Mouse (Mus musculus) heart, postnatal 36 days (tissue): Measurements from ENCODE around the gene Josd1. TPM values are rescaled to one million over a fixed set of nuclear protein-coding genes. Genes with fewer than 3 reads are reported as not detected.

Experiments
- DNase-seq, 2 experiments: peaks; one replicate each; pipeline ENCODE4 v3.0.0; 2021 to 2022
- intact Hi-C: fragments of 180-260 bp; cut with DNase I; formaldehyde crosslinking; loops from one replicate; pipeline ENCODE4 v1.15.1; 2025
- total RNA-seq, 2 experiments: library from RNA; stranded (reverse); gene quantifications; 2 replicates each; pipeline ENCODE4 v1.2.3; 2021

The Josd1 gene
- total RNA-seq, 2 experiments from 2014 or later = 24.2 to 25.0 TPM

- intact Hi-C loops = no loop called here
- no peak for DNase-seq
These were observed 18.5 kb downstream of the Josd1 start for GRCm38 (mm10) chr15:79669195-79669594.

GRCm38 (mm10) chr15:79664666-79665065 is 23.1 kb downstream of the Josd1 start:
- intact Hi-C loops = loop anchor here (5.0 kb wide), 1 partner anchor 442 kb away; no protein-coding TSS in a partner anchor
- no peak for DNase-seq

GRCm38 (mm10) chr15:79661852-79662251 is 25.9 kb downstream of the Josd1 start:
- peak in 1 of 2 experiments; percentile 28 for DNase-seq
- intact Hi-C loops = loop anchor here (5.0 kb wide), 1 partner anchor 440 kb away; no protein-coding TSS in a partner anchor

- peak; percentile 96 to 98 for DNase-seq
- intact Hi-C loops = loop anchor here (2.0 to 10.0 kb wide), 3 partner anchors 28 to 106 kb away; partner anchors contain the start of gene Josd1
These were observed 29.0 kb downstream of the Josd1 start, which contains the start of the genes Fam227a and Cby1 for GRCm38 (mm10) chr15:79658531-79659375. Gene Fam227a, minus strand, starts transcription at chr15:79658956. Gene Cby1, plus strand, starts transcription at chr15:79659199.

- peak; percentile 83 to 90 for DNase-seq
- intact Hi-C loops = loop anchor here (2.0 to 10.0 kb wide), 3 partner anchors 29 to 106 kb away; partner anchors contain the start of gene Josd1
These were observed 29.7 kb downstream of the Josd1 start for GRCm38 (mm10) chr15:79657837-79658530.

- DNase-seq = no peak
- intact Hi-C loops = loop anchor here (5.0 to 10.0 kb wide), 2 partner anchors 68 to 104 kb away; no protein-coding TSS in a partner anchor
These were observed 31.3 kb downstream of the Josd1 start for GRCm38 (mm10) chr15:79656451-79656850.

GRCm38 (mm10) chr15:79651481-79651880 is 36.2 kb downstream of the Josd1 start:
- intact Hi-C loops = loop anchor here (10.0 kb wide), 1 partner anchor 73 kb away; no protein-coding TSS in a partner anchor
- DNase-seq = no peak

GRCm38 (mm10) chr15:79650569-79650968 is 37.1 kb downstream of the Josd1 start:
- DNase-seq = peak in 1 of 2 experiments; percentile 38
- intact Hi-C loops = loop anchor here (10.0 kb wide), 1 partner anchor 74 kb away; no protein-coding TSS in a partner anchor

GRCm38 (mm10) chr15:79648130-79648529 is 39.6 kb downstream of the Josd1 start:
- DNase-seq = no peak

GRCm38 (mm10) chr15:79645483-79645882 is 42.2 kb downstream of the Josd1 start:
- no peak for DNase-seq
- intact Hi-C loops = no loop called here

More at GRCm38 (mm10) chr15:79648130-79648529, 39.6 kb downstream of the Josd1 start:
- intact Hi-C loops = no loop called here

- intact Hi-C loops = no loop called here
- no peak for DNase-seq
These were observed 46.4 kb downstream of the Josd1 start for GRCm38 (mm10) chr15:79641135-79641817.

GRCm38 (mm10) chr15:79630471-79630870 is 57.2 kb downstream of the Josd1 start:
- no peak for DNase-seq
- intact Hi-C loops = no loop called here

Other genes with a start within 250 kb of the Josd1 start
- gene Csnk1e, start 232.4 kb downstream of the Josd1 start, total RNA-seq = 10 to 100 TPM; 55.8 to 60.5 TPM
- gene Kcnj4, start 182.7 kb downstream of the Josd1 start, total RNA-seq = under 1 TPM in 1 of 2 experiments, not detected in 1; 0.11 TPM
- gene Kdelr3, start 171.5 kb downstream of the Josd1 start, total RNA-seq = 1 to 10 TPM; 6.5 to 7.2 TPM
- 10 to 100 TPM; 84.7 to 86.5 TPM for gene Ddx17, start 141.2 kb downstream of the Josd1 start, total RNA-seq
- not detected for gene Dmc1, start 82.8 kb downstream of the Josd1 start, total RNA-seq
- 1 to 10 TPM in 1 of 2 experiments, under 1 TPM in 1; 0.78 to 1.7 TPM for gene Fam227a, start 29.0 kb downstream of the Josd1 start, total RNA-seq
- 10 to 100 TPM; 21.3 to 23.5 TPM for gene Cby1, start 28.7 kb downstream of the Josd1 start, total RNA-seq
- 100 to 1,000 TPM; 110 to 120 TPM for gene Tomm22, start 17.1 kb downstream of the Josd1 start, total RNA-seq
- gene Gtpbp1, start 2.9 kb upstream of the Josd1 start, total RNA-seq = 10 to 100 TPM; 27.2 to 28.4 TPM
- 10 to 100 TPM; 85.6 to 89.1 TPM for gene Sun2, start 54.6 kb upstream of the Josd1 start, total RNA-seq
- 10 to 100 TPM; 17.7 to 22.5 TPM for gene Dnal4, start 89.9 kb upstream of the Josd1 start, total RNA-seq
- 1 to 10 TPM; 1.5 to 1.7 TPM for gene Nptxr, start 116.8 kb upstream of the Josd1 start, total RNA-seq
- under 1 TPM in 1 of 2 experiments, not detected in 1; 0.30 TPM for gene Npcd, start 146.3 kb upstream of the Josd1 start, total RNA-seq
- 10 to 100 TPM; 25.8 to 29.7 TPM for gene Cbx6, start 146.8 kb upstream of the Josd1 start, total RNA-seq
- 1 to 10 TPM; 7.7 to 7.8 TPM for gene Apobec3, start 203.7 kb upstream of the Josd1 start, total RNA-seq